Mouse (Mus musculus): ENCODE data around the gene Nat8l.

- no peak for TF ChIP-seq CTCF (IDR thresholded peaks at IDR 0.05; ENCODE audit: insufficient read depth, low read depth, low read length)
- no peak for TF ChIP-seq POLR2A (IDR thresholded peaks at IDR 0.05; ENCODE audit: insufficient read depth, low read depth, low read length)
These were observed 21.0 kb upstream of the Nat8l start for GRCm38 (mm10) chr5:33974736-33975135.

Data from olfactory bulb, adult 2 months (tissue).